Mouse (Mus musculus): ENCODE data around the gene Arl1. TPM values are rescaled to one million over a fixed set of nuclear protein-coding genes. Genes with fewer than 3 reads are reported as not detected.
"Not testable (repeated sequence)": the region's sequence is repeated elsewhere in the genome, so short reads cannot be mapped to it uniquely, and the experiment has no call there.

Gene Arl1
- total and polyA plus RNA-seq, 2 experiments from 2014 or later, result 45.1 to 125 TPM

GRCm38 (mm10) chr10:88725343-88725742, 5.3 kb upstream of the Arl1 start:
- H3K4me1 ChIP-seq (ENCODE audit: control insufficient read depth, insufficient read depth), result peaks cover 2% of the 10 kb centered on the region; the same call in 1 of the 2 replicates
- 40% methylated on average over 2 of the region's 2 CpGs for WGBS
- no peaks in the 10 kb centered on the region for H3K36me3 ChIP-seq (replicated peaks; ENCODE audit: control insufficient read depth, insufficient read depth, low read length)
- no peak for DNase-seq (ENCODE audit: low spot score)
- H3K27ac ChIP-seq (ENCODE audit: low read depth), result no peak overlapping the region
- no peaks in the 10 kb centered on the region for H3K27me3 ChIP-seq (ENCODE audit: control insufficient read depth, insufficient read depth, low read length)
- ATAC-seq (ENCODE audit: insufficient read depth, low read depth), result no peak
- H3K4me3 ChIP-seq (ENCODE audit: low read depth, low read length), result no peak overlapping the region
- TF ChIP-seq EP300 (IDR thresholded peaks at IDR 0.05; ENCODE audit: low read depth) (no peak), CTCF (IDR thresholded peaks at IDR 0.05; ENCODE audit: low read depth) (peak; percentile 60)
- no peak overlapping the region for H3K9ac ChIP-seq (replicated peaks; ENCODE audit: low read depth, low read length)
- H3K4me2 ChIP-seq (ENCODE audit: low read depth, low read length), result no peak overlapping the region
- H3K9me3 ChIP-seq (replicated peaks; ENCODE audit: control insufficient read depth, low read length), result no peaks in the 10 kb centered on the region

GRCm38 (mm10) chr10:88727128-88727527, 3.5 kb upstream of the Arl1 start:
- H3K27me3 ChIP-seq (ENCODE audit: control insufficient read depth, insufficient read depth, low read length), result no peaks in the 10 kb centered on the region
- no peaks in the 10 kb centered on the region for H3K9me3 ChIP-seq (replicated peaks; ENCODE audit: control insufficient read depth, low read length)
- H3K4me2 ChIP-seq (ENCODE audit: low read depth, low read length), result no peak overlapping the region
- TF ChIP-seq CTCF (IDR thresholded peaks at IDR 0.05; ENCODE audit: low read depth), result peak; percentile 55
- TF ChIP-seq EP300 (IDR thresholded peaks at IDR 0.05; ENCODE audit: low read depth), result no peak
- no peaks in the 10 kb centered on the region for H3K36me3 ChIP-seq (replicated peaks; ENCODE audit: control insufficient read depth, insufficient read depth, low read length)
- no peak overlapping the region for H3K4me3 ChIP-seq (ENCODE audit: low read depth, low read length)
- DNase-seq (ENCODE audit: low spot score) (peak; percentile 43), ATAC-seq (ENCODE audit: insufficient read depth, low read depth) (no peak)
- no peak overlapping the region for H3K9ac ChIP-seq (replicated peaks; ENCODE audit: low read depth, low read length)
- WGBS, result 24% methylated on average over 1 of the region's 1 CpGs
- H3K4me1 ChIP-seq (ENCODE audit: control insufficient read depth, insufficient read depth), result peaks cover 6% of the 10 kb centered on the region; the same call in 1 of the 2 replicates
- no peak overlapping the region for H3K27ac ChIP-seq (ENCODE audit: low read depth)

GRCm38 (mm10) chr10:88728166-88728565, 2.5 kb upstream of the Arl1 start:
- DNase-seq (ENCODE audit: low spot score) (no peak), ATAC-seq (ENCODE audit: insufficient read depth, low read depth) (no peak)
- 59% methylated on average over 8 of the region's 8 CpGs for WGBS
- TF ChIP-seq EP300 (IDR thresholded peaks at IDR 0.05; ENCODE audit: low read depth) (no peak), CTCF (IDR thresholded peaks at IDR 0.05; ENCODE audit: low read depth) (no peak)
- H3K4me1 ChIP-seq (ENCODE audit: control insufficient read depth, insufficient read depth), result peaks cover 10% of the 10 kb centered on the region; the same call in 1 of the 2 replicates
- no peak overlapping the region for H3K27ac ChIP-seq (ENCODE audit: low read depth)
- H3K36me3 ChIP-seq (replicated peaks; ENCODE audit: control insufficient read depth, insufficient read depth, low read length), result no peaks in the 10 kb centered on the region
- no peaks in the 10 kb centered on the region for H3K9me3 ChIP-seq (replicated peaks; ENCODE audit: control insufficient read depth, low read length)
- no peak overlapping the region for H3K9ac ChIP-seq (replicated peaks; ENCODE audit: low read depth, low read length)
- no peak overlapping the region for H3K4me2 ChIP-seq (ENCODE audit: low read depth, low read length)
- no peak overlapping the region for H3K4me3 ChIP-seq (ENCODE audit: low read depth, low read length)
- no peaks in the 10 kb centered on the region for H3K27me3 ChIP-seq (ENCODE audit: control insufficient read depth, insufficient read depth, low read length)

GRCm38 (mm10) chr10:88731496-88732308, 1.0 kb downstream of the Arl1 start:
- 2% methylated on average over 61 of the region's 61 CpGs for WGBS
- Histone ChIP-seq H3K4me2 (ENCODE audit: low read depth, low read length) (peak overlapping the region; percentile 85), H3K4me1 (ENCODE audit: control insufficient read depth, insufficient read depth) (peaks cover 10% of the 10 kb centered on the region; the same call in 1 of the 2 replicates), H3K27ac (ENCODE audit: low read depth) (peak overlapping the region; percentile 89), H3K9me3 (replicated peaks; ENCODE audit: control insufficient read depth, low read length) (no peaks in the 10 kb centered on the region), H3K27me3 (ENCODE audit: control insufficient read depth, insufficient read depth, low read length) (no peaks in the 10 kb centered on the region), H3K9ac (replicated peaks; ENCODE audit: low read depth, low read length) (peak overlapping the region; percentile 97), H3K36me3 (replicated peaks; ENCODE audit: control insufficient read depth, insufficient read depth, low read length) (peaks cover 10% of the 10 kb centered on the region), H3K4me3 (ENCODE audit: low read depth, low read length) (peak overlapping the region; percentile 98)
- DNase-seq (ENCODE audit: low spot score), result peak; percentile 8
- peak; percentile 25 for ATAC-seq (ENCODE audit: insufficient read depth, low read depth)
- TF ChIP-seq CTCF (IDR thresholded peaks at IDR 0.05; ENCODE audit: low read depth), result no peak
- no peak for TF ChIP-seq EP300 (IDR thresholded peaks at IDR 0.05; ENCODE audit: low read depth)

GRCm38 (mm10) chr10:88732309-88732622, 1.6 kb downstream of the Arl1 start:
- peak overlapping the region; percentile 98 for H3K4me3 ChIP-seq (ENCODE audit: low read depth, low read length)
- TF ChIP-seq CTCF (IDR thresholded peaks at IDR 0.05; ENCODE audit: low read depth) (no peak), EP300 (IDR thresholded peaks at IDR 0.05; ENCODE audit: low read depth) (no peak)
- peaks cover 10% of the 10 kb centered on the region; the same call in 1 of the 2 replicates for H3K4me1 ChIP-seq (ENCODE audit: control insufficient read depth, insufficient read depth)
- H3K4me2 ChIP-seq (ENCODE audit: low read depth, low read length), result peak overlapping the region; percentile 85
- no peak overlapping the region for H3K27ac ChIP-seq (ENCODE audit: low read depth)
- 8% methylated on average over 6 of the region's 6 CpGs for WGBS
- DNase-seq (ENCODE audit: low spot score) (no peak), ATAC-seq (ENCODE audit: insufficient read depth, low read depth) (no peak)
- H3K36me3 ChIP-seq (replicated peaks; ENCODE audit: control insufficient read depth, insufficient read depth, low read length), result peaks cover 16% of the 10 kb centered on the region
- no peaks in the 10 kb centered on the region for H3K9me3 ChIP-seq (replicated peaks; ENCODE audit: control insufficient read depth, low read length)
- no peaks in the 10 kb centered on the region for H3K27me3 ChIP-seq (ENCODE audit: control insufficient read depth, insufficient read depth, low read length)
- peak overlapping the region; percentile 97; the same call in 1 of the 2 replicates for H3K9ac ChIP-seq (replicated peaks; ENCODE audit: low read depth, low read length)

- H3K4me2 ChIP-seq (ENCODE audit: low read depth, low read length); H3K9ac ChIP-seq (replicated peaks; ENCODE audit: low read depth, low read length); DNase-seq (ENCODE audit: low spot score); H3K4me3 ChIP-seq (ENCODE audit: low read depth, low read length); H3K4me1 ChIP-seq (ENCODE audit: control insufficient read depth, insufficient read depth); H3K27ac ChIP-seq (ENCODE audit: low read depth); H3K9me3 ChIP-seq (replicated peaks; ENCODE audit: control insufficient read depth, low read length); ATAC-seq (ENCODE audit: insufficient read depth, low read depth); H3K27me3 ChIP-seq (ENCODE audit: control insufficient read depth, insufficient read depth, low read length): not testable (repeated sequence)
- 96% methylated on average over 8 of the region's 8 CpGs for WGBS
- peaks cover 63% of the 10 kb centered on the region for H3K36me3 ChIP-seq (replicated peaks; ENCODE audit: control insufficient read depth, insufficient read depth, low read length)
Observed at GRCm38 (mm10) chr10:88739074-88739473, 8.4 kb downstream of the Arl1 start.

All from heart, postnatal 0 days (tissue).